Mouse (Mus musculus) heart, adult 8-10 months (tissue): ENCODE data around the gene Cadm3. TPM values are rescaled to one million over a fixed set of nuclear protein-coding genes. Genes with fewer than 3 reads are reported as not detected.

Experiments
- DNase-seq: peaks from one replicate; pipeline ENCODE4 v3.0.0; 2022; ENCODE audit warnings: low spot score
- total RNA-seq, 4 experiments: library from RNA; stranded (reverse); gene quantifications; 2 replicates each; pipeline ENCODE4 v1.2.4; 2022

Cadm3 gene
- total RNA-seq, 4 experiments from 2014 or later = 1.8 to 2.8 (median 2.6) TPM

- no peak for DNase-seq
Measured at GRCm38 (mm10) chr1:173359590-173360290, 7.8 kb downstream of the Cadm3 start.

- DNase-seq = no peak
Measured at GRCm38 (mm10) chr1:173357799-173358198, 9.7 kb downstream of the Cadm3 start.

GRCm38 (mm10) chr1:173356699-173357098, 10.8 kb downstream of the Cadm3 start:
- no peak for DNase-seq

- no peak for DNase-seq
Measured at GRCm38 (mm10) chr1:173355107-173355846, 12.2 kb downstream of the Cadm3 start.

- no peak for DNase-seq
Measured at GRCm38 (mm10) chr1:173350372-173350957, 17.0 kb downstream of the Cadm3 start, which contains the start of gene Aim2. Gene Aim2, plus strand, starts transcription at chr1:173350879.

- DNase-seq = peak; percentile 39
Measured at GRCm38 (mm10) chr1:173349946-173350345, 17.5 kb downstream of the Cadm3 start.

GRCm38 (mm10) chr1:173349192-173349591, 18.3 kb downstream of the Cadm3 start:
- no peak for DNase-seq

- no peak for DNase-seq
Measured at GRCm38 (mm10) chr1:173348527-173348926, 19.0 kb downstream of the Cadm3 start.

- DNase-seq = no peak
Measured at GRCm38 (mm10) chr1:173345112-173345511, 22.4 kb downstream of the Cadm3 start.

- no peak for DNase-seq
Measured at GRCm38 (mm10) chr1:173343934-173344333, 23.6 kb downstream of the Cadm3 start.

GRCm38 (mm10) chr1:173342425-173342824, 25.1 kb downstream of the Cadm3 start:
- no peak for DNase-seq

GRCm38 (mm10) chr1:173339543-173339942, 28.0 kb downstream of the Cadm3 start:
- DNase-seq = peak; percentile 39

GRCm38 (mm10) chr1:173337008-173337407, 30.5 kb downstream of the Cadm3 start:
- DNase-seq = no peak

GRCm38 (mm10) chr1:173335903-173336302, 31.6 kb downstream of the Cadm3 start:
- no peak for DNase-seq

- DNase-seq = no peak
Measured at GRCm38 (mm10) chr1:173333312-173334253, 33.9 kb downstream of the Cadm3 start, which contains the start of gene Ackr1. Gene Ackr1, minus strand, starts transcription at chr1:173333750.

- DNase-seq = no peak
Measured at GRCm38 (mm10) chr1:173332418-173332817, 35.1 kb downstream of the Cadm3 start.

- DNase-seq = no peak
Measured at GRCm38 (mm10) chr1:173329743-173330142, 37.8 kb downstream of the Cadm3 start.

GRCm38 (mm10) chr1:173329185-173329584, 38.3 kb downstream of the Cadm3 start:
- DNase-seq = no peak

- DNase-seq = no peak
Measured at GRCm38 (mm10) chr1:173328446-173328845, 39.0 kb downstream of the Cadm3 start.

GRCm38 (mm10) chr1:173326552-173326951, 40.9 kb downstream of the Cadm3 start:
- no peak for DNase-seq

GRCm38 (mm10) chr1:173325395-173325794, 42.1 kb downstream of the Cadm3 start:
- no peak for DNase-seq
